Mouse (Mus musculus): Measurements from ENCODE around the gene Elane. TPM values are rescaled to one million over a fixed set of nuclear protein-coding genes. Genes with fewer than 3 reads are reported as not detected.

The Elane gene
- polyA plus RNA-seq, 1 experiment from 2014 or later = not detected

DNA sequence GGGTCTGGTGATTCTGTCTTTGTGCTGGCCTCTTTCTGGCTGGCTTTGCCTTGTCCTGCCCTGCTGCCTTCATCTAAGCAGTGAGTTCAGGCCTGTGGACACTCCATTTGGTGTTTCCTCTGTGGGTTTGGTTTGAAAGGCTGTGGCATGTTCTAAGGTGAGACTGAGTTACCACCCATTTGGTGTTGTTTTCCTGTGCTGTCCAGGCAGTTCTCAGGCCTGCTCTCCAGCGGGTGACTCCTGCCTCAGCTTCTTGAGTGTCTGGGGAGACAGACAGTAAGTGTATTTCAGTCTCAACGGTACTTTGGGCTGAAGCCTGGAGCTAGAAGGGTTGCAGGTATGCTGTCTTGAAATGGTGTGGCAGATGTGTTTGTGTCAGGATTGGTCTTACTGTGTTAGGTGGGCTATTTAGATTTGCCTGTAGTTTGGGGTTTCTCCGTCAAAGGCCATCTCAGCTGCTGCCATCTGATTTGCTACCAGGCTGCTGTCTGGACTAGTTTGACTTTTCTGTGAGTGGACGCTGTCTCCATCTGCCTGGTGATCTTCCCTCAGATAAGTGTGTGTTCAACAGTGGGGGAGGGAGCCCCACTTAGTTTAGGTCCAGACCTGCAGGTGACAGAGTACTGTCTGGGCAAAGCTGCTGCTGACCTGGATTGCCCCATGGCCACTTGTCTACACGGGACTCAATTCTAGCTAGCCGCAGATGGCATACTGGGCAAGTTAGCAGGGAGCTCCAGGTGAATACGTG lies 29.2 kb upstream of the Elane start:
- Histone ChIP-seq H3K27me3 (ENCODE audit: control insufficient read depth, insufficient read depth, low read length) (no peaks in the 10 kb centered on the region), H3K27ac (ENCODE audit: low read depth, low read length) (peak overlapping the region; percentile 15; the same call in 1 of the 2 replicates), H3K4me2 (replicated peaks; ENCODE audit: low read depth, low read length) (peak overlapping the region; percentile 100), H3K9me3 (ENCODE audit: control insufficient read depth, low read length) (no peaks in the 10 kb centered on the region), H3K4me3 (ENCODE audit: low read length) (peak overlapping the region; percentile 100), H3K9ac (ENCODE audit: low read depth, low read length) (peak overlapping the region; percentile 100), H3K4me1 (ENCODE audit: control insufficient read depth, insufficient read depth, low read length) (peaks cover 54% of the 10 kb centered on the region), H3K36me3 (ENCODE audit: control insufficient read depth, insufficient read depth, low read length) (peaks cover 58% of the 10 kb centered on the region)
- ATAC-seq (ENCODE audit: low FRiP score, low TSS enrichment) = no peak
- WGBS = 24% methylated on average over 7 of the region's 7 CpGs

DNA sequence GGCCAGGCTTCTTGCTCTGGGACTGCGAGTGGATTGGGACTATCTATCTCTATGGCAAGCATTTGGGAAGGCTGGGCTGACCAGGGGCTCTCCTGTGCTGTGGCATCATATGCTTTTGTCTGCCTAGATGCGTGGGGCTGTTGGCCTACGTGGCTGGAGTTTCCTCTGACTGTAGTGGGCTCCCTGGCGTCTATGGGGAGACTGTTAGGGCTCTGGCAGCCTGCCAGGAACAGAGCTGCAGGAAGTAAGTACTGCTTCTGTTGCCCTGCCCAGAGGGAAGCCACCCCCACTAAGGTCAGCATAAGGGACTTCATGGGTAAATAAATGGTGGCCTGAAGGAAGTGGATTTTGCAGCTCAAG lies 28.6 kb upstream of the Elane start:
- Histone ChIP-seq H3K4me1 (ENCODE audit: control insufficient read depth, insufficient read depth, low read length) (peaks cover 48% of the 10 kb centered on the region), H3K9ac (ENCODE audit: low read depth, low read length) (peak overlapping the region; percentile 100), H3K4me2 (replicated peaks; ENCODE audit: low read depth, low read length) (peak overlapping the region; percentile 100), H3K27me3 (ENCODE audit: control insufficient read depth, insufficient read depth, low read length) (no peaks in the 10 kb centered on the region), H3K27ac (ENCODE audit: low read depth, low read length) (peak overlapping the region; percentile 15; the same call in 1 of the 2 replicates), H3K9me3 (ENCODE audit: control insufficient read depth, low read length) (no peaks in the 10 kb centered on the region), H3K4me3 (ENCODE audit: low read length) (peak overlapping the region; percentile 100), H3K36me3 (ENCODE audit: control insufficient read depth, insufficient read depth, low read length) (peaks cover 64% of the 10 kb centered on the region)
- ATAC-seq (ENCODE audit: low FRiP score, low TSS enrichment) = no peak
- WGBS = 19% methylated on average over 4 of the region's 4 CpGs

DNA sequence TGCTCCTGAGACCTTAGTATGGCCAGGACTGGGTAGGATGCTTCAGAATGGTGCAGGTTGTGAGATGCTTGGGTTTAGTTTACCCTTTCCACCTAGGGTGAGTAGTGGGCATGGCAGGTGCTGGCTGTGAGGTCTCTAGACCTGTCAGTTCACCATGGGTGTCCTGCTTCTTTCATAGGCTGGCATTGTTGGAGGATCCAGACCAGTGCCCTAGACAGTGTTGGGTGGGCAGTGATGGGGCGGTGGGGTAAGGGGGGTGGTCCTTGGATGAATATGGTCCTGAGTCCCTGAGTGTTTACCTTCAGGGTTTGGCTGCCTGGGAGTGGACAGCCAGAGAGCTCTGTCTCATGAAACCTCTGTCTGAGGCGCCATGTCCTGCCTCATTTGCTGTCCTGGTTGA lies 28.2 kb upstream of the Elane start:
- 59% methylated on average over 2 of the region's 2 CpGs for WGBS
- Histone ChIP-seq H3K9ac (ENCODE audit: low read depth, low read length) (peak overlapping the region; percentile 100; the same call in 1 of the 2 replicates), H3K36me3 (ENCODE audit: control insufficient read depth, insufficient read depth, low read length) (peaks cover 68% of the 10 kb centered on the region), H3K4me2 (replicated peaks; ENCODE audit: low read depth, low read length) (peak overlapping the region; percentile 100), H3K4me3 (ENCODE audit: low read length) (peak overlapping the region; percentile 100), H3K27me3 (ENCODE audit: control insufficient read depth, insufficient read depth, low read length) (no peaks in the 10 kb centered on the region), H3K27ac (ENCODE audit: low read depth, low read length) (peak overlapping the region; percentile 17; the same call in 1 of the 2 replicates), H3K9me3 (ENCODE audit: control insufficient read depth, low read length) (no peaks in the 10 kb centered on the region), H3K4me1 (ENCODE audit: control insufficient read depth, insufficient read depth, low read length) (peaks cover 44% of the 10 kb centered on the region)
- ATAC-seq (ENCODE audit: low FRiP score, low TSS enrichment) = no peak

DNA sequence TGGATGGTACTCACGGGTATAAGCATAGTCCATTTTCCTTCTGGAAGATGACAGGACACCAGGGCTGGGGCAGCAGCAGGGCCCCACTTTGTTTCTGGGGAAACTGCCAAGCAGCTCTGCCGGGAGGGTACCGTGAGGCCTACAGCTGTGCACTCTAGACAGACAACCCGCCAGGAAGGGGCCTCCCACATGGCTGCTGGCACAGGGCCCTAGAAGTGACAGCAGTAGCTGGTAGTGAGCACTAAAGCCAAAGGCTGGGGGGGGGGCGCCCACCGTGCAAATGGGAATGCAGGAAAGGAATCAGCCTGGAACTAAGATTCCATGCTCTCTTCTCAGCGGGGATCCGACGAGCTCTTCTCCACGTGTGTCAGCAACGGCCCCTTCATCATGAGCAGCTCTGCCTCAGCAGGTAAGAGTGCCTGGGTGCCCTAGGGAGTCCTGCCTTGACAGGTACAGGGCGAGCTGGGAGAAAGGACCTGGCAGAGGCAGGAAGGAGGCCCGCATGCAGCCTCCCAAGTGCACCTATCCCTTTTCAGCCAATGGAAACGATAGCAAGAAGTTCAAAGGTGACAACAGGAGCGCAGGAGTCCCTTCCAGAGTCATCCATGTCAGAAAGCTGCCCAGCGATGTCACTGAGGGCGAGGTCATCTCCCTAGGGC lies 27.5 kb upstream of the Elane start:
- Histone ChIP-seq H3K27me3 (ENCODE audit: control insufficient read depth, insufficient read depth, low read length) (no peaks in the 10 kb centered on the region), H3K4me2 (replicated peaks; ENCODE audit: low read depth, low read length) (peak overlapping the region; percentile 100), H3K9me3 (ENCODE audit: control insufficient read depth, low read length) (no peaks in the 10 kb centered on the region), H3K9ac (ENCODE audit: low read depth, low read length) (peak overlapping the region; percentile 100; the same call in 1 of the 2 replicates), H3K4me1 (ENCODE audit: control insufficient read depth, insufficient read depth, low read length) (peaks cover 40% of the 10 kb centered on the region), H3K27ac (ENCODE audit: low read depth, low read length) (peak overlapping the region; percentile 20), H3K4me3 (ENCODE audit: low read length) (peak overlapping the region; percentile 100), H3K36me3 (ENCODE audit: control insufficient read depth, insufficient read depth, low read length) (peaks cover 75% of the 10 kb centered on the region)
- no peak for ATAC-seq (ENCODE audit: low FRiP score, low TSS enrichment)
- WGBS = 48% methylated on average over 17 of the region's 17 CpGs

DNA sequence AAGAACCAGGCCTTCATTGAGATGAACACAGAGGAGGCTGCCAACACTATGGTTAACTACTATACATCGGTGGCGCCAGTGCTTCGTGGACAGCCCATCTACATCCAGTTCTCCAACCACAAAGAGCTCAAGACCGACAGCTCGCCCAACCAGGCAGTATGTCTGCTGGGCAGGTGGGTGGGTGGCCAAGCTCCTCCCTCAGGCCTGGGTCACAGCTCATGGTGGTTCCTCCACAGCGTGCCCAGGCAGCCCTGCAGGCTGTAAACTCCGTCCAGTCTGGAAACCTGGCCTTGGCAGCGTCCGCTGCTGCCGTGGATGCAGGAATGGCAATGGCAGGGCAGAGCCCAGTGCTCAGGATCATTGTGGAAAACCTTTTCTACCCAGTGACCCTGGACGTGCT lies 26.9 kb upstream of the Elane start:
- Histone ChIP-seq H3K27me3 (ENCODE audit: control insufficient read depth, insufficient read depth, low read length) (no peaks in the 10 kb centered on the region), H3K9ac (ENCODE audit: low read depth, low read length) (no peak overlapping the region), H3K36me3 (ENCODE audit: control insufficient read depth, insufficient read depth, low read length) (peaks cover 76% of the 10 kb centered on the region), H3K4me1 (ENCODE audit: control insufficient read depth, insufficient read depth, low read length) (peaks cover 40% of the 10 kb centered on the region), H3K27ac (ENCODE audit: low read depth, low read length) (no peak overlapping the region), H3K9me3 (ENCODE audit: control insufficient read depth, low read length) (no peaks in the 10 kb centered on the region), H3K4me3 (ENCODE audit: low read length) (no peak overlapping the region), H3K4me2 (replicated peaks; ENCODE audit: low read depth, low read length) (no peak overlapping the region)
- 81% methylated on average over 11 of the region's 11 CpGs for WGBS
- no peak for ATAC-seq (ENCODE audit: low FRiP score, low TSS enrichment)

DNA sequence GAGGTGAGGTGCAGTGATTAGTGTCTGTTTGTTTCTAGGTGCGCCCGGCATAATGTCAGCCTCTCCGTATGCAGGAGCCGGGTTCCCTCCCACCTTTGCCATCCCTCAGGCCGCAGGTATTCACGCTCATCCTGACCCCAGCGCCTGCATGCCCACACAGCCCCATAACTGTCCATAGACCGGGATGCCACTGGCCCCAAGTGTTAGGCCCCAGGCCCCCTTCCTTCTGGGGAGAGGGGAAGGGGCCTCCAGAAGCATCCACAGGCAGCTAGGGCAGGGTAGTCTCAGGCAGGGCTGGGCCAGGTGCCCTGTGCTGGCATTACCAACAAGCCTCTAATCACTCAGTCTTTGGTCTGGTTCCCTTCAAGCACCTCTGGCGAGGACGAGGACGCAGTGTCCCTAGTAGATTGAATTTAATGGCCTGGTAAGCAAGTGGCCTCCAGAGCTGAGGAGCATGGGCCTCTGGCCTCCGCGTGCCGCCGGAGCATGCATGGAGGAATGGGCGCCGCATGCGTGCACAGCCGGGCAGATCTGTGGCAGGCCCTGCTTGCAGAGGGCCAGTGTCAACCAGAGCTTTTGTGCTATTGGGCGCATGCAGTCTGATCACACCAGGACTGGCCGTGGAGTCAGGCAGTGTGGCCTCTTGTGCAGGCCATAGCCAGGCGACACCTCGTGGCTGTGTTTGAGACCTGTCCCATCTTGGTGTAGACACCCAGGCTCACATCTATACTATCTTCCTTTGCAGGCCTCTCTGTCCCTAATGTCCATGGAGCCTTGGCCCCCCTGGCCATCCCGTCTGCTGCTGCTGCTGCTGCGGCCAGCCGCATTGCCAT lies 25.8 kb upstream of the Elane start:
- peak overlapping the region; percentile 17; the same call in 1 of the 2 replicates for H3K27ac ChIP-seq (ENCODE audit: low read depth, low read length)
- no peaks in the 10 kb centered on the region for H3K9me3 ChIP-seq (ENCODE audit: control insufficient read depth, low read length)
- no peaks in the 10 kb centered on the region for H3K27me3 ChIP-seq (ENCODE audit: control insufficient read depth, insufficient read depth, low read length)
- no peak overlapping the region; the same call in 1 of the 2 replicates for H3K9ac ChIP-seq (ENCODE audit: low read depth, low read length)
- no peak for ATAC-seq (ENCODE audit: low FRiP score, low TSS enrichment)
- peaks cover 40% of the 10 kb centered on the region for H3K4me1 ChIP-seq (ENCODE audit: control insufficient read depth, insufficient read depth, low read length)
- H3K36me3 ChIP-seq (ENCODE audit: control insufficient read depth, insufficient read depth, low read length) = peaks cover 86% of the 10 kb centered on the region
- WGBS = 89% methylated on average over 26 of the region's 26 CpGs
- no peak overlapping the region for H3K4me3 ChIP-seq (ENCODE audit: low read length)
- no peak overlapping the region for H3K4me2 ChIP-seq (replicated peaks; ENCODE audit: low read depth, low read length)

DNA sequence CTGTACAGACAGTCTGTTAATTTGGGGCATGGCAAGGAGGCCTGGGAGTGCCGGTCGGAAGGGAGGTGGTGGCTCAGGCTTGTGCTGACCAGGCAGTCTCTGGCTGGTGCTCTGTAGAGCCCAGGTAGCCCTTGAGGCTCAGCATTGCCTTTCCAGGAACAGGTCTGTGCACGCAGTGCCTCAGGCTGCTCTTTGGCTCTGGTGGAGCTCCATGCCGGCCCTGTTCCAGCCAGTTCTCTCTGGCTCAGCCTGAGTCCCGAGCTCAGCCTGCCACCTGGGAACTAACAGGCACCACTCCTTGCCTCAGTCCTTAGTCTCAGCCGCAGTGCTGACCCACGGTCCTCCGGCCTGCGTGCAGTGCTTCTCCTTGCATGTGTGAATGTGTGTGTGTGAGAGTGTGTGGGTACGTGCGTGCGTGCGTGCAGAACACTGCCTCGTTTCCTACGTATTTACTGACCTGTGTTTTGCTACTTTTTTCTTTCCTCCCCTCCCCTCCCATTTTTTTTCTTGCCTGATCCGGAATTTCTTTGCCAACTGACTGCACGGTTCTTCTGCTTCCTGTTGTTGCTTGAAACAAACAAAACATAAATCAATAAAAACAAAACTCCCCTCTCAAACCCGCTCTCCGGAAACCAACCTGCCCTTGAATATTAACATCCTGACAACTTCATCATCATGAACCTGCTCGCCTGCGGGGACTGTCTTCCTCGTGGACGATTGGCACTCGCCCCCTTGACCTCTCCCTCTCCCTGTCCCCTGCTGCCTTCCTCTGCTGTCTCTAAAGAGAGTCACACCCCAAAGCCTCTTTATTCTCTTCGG lies 24.6 kb upstream of the Elane start:
- Histone ChIP-seq H3K4me2 (replicated peaks; ENCODE audit: low read depth, low read length) (no peak overlapping the region), H3K9ac (ENCODE audit: low read depth, low read length) (no peak overlapping the region), H3K27ac (ENCODE audit: low read depth, low read length) (peak overlapping the region; percentile 24; the same call in 1 of the 2 replicates), H3K4me3 (ENCODE audit: low read length) (no peak overlapping the region), H3K36me3 (ENCODE audit: control insufficient read depth, insufficient read depth, low read length) (peaks cover 93% of the 10 kb centered on the region), H3K9me3 (ENCODE audit: control insufficient read depth, low read length) (no peaks in the 10 kb centered on the region), H3K27me3 (ENCODE audit: control insufficient read depth, insufficient read depth, low read length) (no peaks in the 10 kb centered on the region), H3K4me1 (ENCODE audit: control insufficient read depth, insufficient read depth, low read length) (peaks cover 38% of the 10 kb centered on the region)
- no peak for ATAC-seq (ENCODE audit: low FRiP score, low TSS enrichment)
- 66% methylated on average over 25 of the region's 25 CpGs for whole genome bisulfite sequencing

DNA sequence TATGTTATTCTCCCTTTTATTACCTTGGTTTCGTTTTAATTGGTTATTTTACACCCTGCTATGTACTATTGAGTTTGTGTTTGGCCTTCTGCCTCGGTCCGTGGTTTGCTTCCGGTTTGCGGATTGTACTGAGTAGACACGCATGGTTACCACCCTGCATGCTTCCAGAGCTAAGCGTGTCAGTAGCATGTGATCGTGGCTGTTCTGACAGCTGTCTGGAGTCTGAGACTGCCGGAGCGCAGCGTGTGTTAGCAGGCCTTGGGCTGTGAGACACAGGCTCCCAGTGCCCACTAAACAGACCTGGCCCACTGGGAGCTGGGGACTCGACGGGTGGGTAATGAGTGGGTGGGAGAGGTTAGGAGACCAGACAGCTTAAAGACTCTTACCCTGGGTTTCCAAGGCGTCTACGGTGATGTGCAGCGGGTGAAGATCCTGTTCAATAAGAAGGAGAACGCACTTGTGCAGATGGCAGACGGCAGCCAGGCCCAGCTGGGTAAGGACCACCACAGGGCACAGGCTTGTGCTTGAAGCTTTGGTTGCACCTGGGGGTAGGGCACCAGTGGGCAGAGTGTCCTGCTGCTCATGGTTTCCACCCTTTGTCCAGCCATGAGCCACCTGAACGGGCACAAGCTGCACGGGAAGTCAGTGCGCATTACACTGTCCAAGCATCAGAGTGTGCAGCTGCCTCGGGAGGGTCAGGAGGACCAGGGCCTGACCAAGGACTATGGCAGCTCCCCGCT lies 23.8 kb upstream of the Elane start:
- Histone ChIP-seq H3K27ac (ENCODE audit: low read depth, low read length) (no peak overlapping the region), H3K9ac (ENCODE audit: low read depth, low read length) (no peak overlapping the region), H3K36me3 (ENCODE audit: control insufficient read depth, insufficient read depth, low read length) (peaks cover 92% of the 10 kb centered on the region), H3K9me3 (ENCODE audit: control insufficient read depth, low read length) (no peaks in the 10 kb centered on the region), H3K4me2 (replicated peaks; ENCODE audit: low read depth, low read length) (no peak overlapping the region), H3K4me1 (ENCODE audit: control insufficient read depth, insufficient read depth, low read length) (peaks cover 30% of the 10 kb centered on the region), H3K4me3 (ENCODE audit: low read length) (no peak overlapping the region), H3K27me3 (ENCODE audit: control insufficient read depth, insufficient read depth, low read length) (no peaks in the 10 kb centered on the region)
- ATAC-seq (ENCODE audit: low FRiP score, low TSS enrichment) = no peak
- 82% methylated on average over 23 of the region's 23 CpGs for WGBS

All from kidney, embryonic 14.5 days (tissue).